Mouse (Mus musculus) CH12.LX (cell line): ENCODE results near the gene Stk32b. TPM values are rescaled to one million over a fixed set of nuclear protein-coding genes. Genes with fewer than 3 reads are reported as not detected.

Source experiments
- DNase-seq: peaks from one replicate; pipeline ENCODE4 v3.0.0-alpha.2; 2013; ENCODE audit errors: extremely low read depth
- H3K27ac ChIP-seq: 2 replicates; pipeline ENCODE4 v1.5.1; 2012; ENCODE audit warnings: low read depth, mild to moderate bottlenecking, control low read depth, moderate library complexity; ENCODE audit not compliant: insufficient read depth
- H3K27me3 ChIP-seq: replicated peaks from 2 replicates; pipeline ENCODE3; 2012; ENCODE audit warnings: inconsistent platforms
- H3K36me3 ChIP-seq, 2 experiments: replicated peaks in 1 of 2; 2 replicates each; pipeline versions ENCODE3 to v1.6.1; 2012; ENCODE audit warnings: inconsistent platforms in 1 of 2, low read length in 1 of 2, mild to moderate bottlenecking in 1 of 2, mixed read lengths in 1 of 2, moderate library complexity in 1 of 2; ENCODE audit not compliant: control insufficient read depth in 1 of 2, insufficient read depth in 1 of 2
- H3K4me1 ChIP-seq, 2 experiments: 2 replicates each; pipeline ENCODE4 v1.6.1; 2012; ENCODE audit warnings: inconsistent platforms in 1 of 2, moderate library complexity in 1 of 2; ENCODE audit not compliant: insufficient read depth in 2 of 2, control insufficient read depth in 1 of 2
- H3K4me2 ChIP-seq: 2 replicates; pipeline ENCODE4 v1.6.1; 2012; ENCODE audit warnings: low read depth, mild to moderate bottlenecking, control low read depth; ENCODE audit not compliant: poor library complexity, insufficient read depth, severe bottlenecking
- H3K4me3 ChIP-seq, 3 experiments: fragments of 150-350 bp in 1 of 3; sonication (generic) in 1 of 3; replicated peaks in 1 of 3; 2 replicates each; pipeline versions ENCODE3 to v1.5.1; 2011 to 2012; ENCODE audit warnings: low read depth in 2 of 3, low read length in 2 of 3, mild to moderate bottlenecking in 2 of 3, moderate library complexity in 2 of 3, control low read depth in 1 of 3, improper control_type of control experiment in 1 of 3, inconsistent platforms in 1 of 3, mixed read lengths in 1 of 3; ENCODE audit not compliant: poor library complexity in 1 of 3
- H3K79me2 ChIP-seq: replicated peaks from 2 replicates; pipeline ENCODE4 v1.6.1; 2012; ENCODE audit warnings: mild to moderate bottlenecking, moderate library complexity; ENCODE audit not compliant: control insufficient read depth, poor library complexity, insufficient read depth, severe bottlenecking; ENCODE audit errors: extremely low read depth
- H3K9ac ChIP-seq: 2 replicates; pipeline ENCODE4 v1.6.1; 2012; ENCODE audit warnings: low read depth, mild to moderate bottlenecking, control low read depth, moderate library complexity; ENCODE audit not compliant: insufficient read depth
- H3K9me3 ChIP-seq: replicated peaks from 2 replicates; pipeline ENCODE3; 2012; ENCODE audit warnings: low read length, inconsistent platforms, mixed read lengths
- BHLHE40 ChIP-seq: IDR thresholded peaks from 2 replicates; pipeline ENCODE4 v1.6.1; 2011; ENCODE audit warnings: mild to moderate bottlenecking, low read depth, low read length, improper control_type of control experiment
- CTCF ChIP-seq, 2 experiments: IDR thresholded peaks in 1 of 2; conservative IDR thresholded peaks in 1 of 2; 2 replicates each; pipeline ENCODE4 v1.5.1; 2011 to 2012; ENCODE audit warnings: low read depth in 2 of 2, low read length in 2 of 2, improper control_type of control experiment in 1 of 2, inconsistent platforms in 1 of 2, mild to moderate bottlenecking in 1 of 2, moderate library complexity in 1 of 2
- E2F4 ChIP-seq: IDR thresholded peaks from 2 replicates; pipeline ENCODE4 v1.6.1; 2011; ENCODE audit warnings: low read depth, low read length, improper control_type of control experiment; ENCODE audit not compliant: insufficient replicate concordance
- ETS1 ChIP-seq: conservative IDR thresholded peaks from 2 replicates; pipeline ENCODE4 v1.6.1; 2012; ENCODE audit warnings: low read depth, mild to moderate bottlenecking, inconsistent platforms, low read length, improper control_type of control experiment, moderate library complexity
- GABPA ChIP-seq: IDR thresholded peaks from 2 replicates; pipeline ENCODE4 v1.6.1; 2012; ENCODE audit warnings: low read depth, low read length, improper control_type of control experiment, inconsistent platforms; ENCODE audit not compliant: insufficient replicate concordance
- HCFC1 ChIP-seq: IDR thresholded peaks from 2 replicates; pipeline ENCODE4 v1.6.1; 2012; ENCODE audit warnings: low read depth, mild to moderate bottlenecking, inconsistent platforms, low read length, improper control_type of control experiment
- IRF4 ChIP-seq: IDR thresholded peaks from 2 replicates; pipeline ENCODE4 v1.6.1; 2014; ENCODE audit warnings: low read depth, mild to moderate bottlenecking, inconsistent platforms, low read length, improper control_type of control experiment
- JUN ChIP-seq: IDR thresholded peaks from 2 replicates; pipeline ENCODE4 v1.6.1; 2011; ENCODE audit warnings: low read depth, mild to moderate bottlenecking, low read length, improper control_type of control experiment, moderate library complexity; ENCODE audit not compliant: insufficient read depth
- JUND ChIP-seq: conservative IDR thresholded peaks from 2 replicates; pipeline ENCODE4 v1.6.1; 2011; ENCODE audit warnings: low read depth, low read length, improper control_type of control experiment
- KAT2A ChIP-seq: IDR thresholded peaks from 2 replicates; pipeline ENCODE4 v1.6.1; 2012; ENCODE audit warnings: low read length, improper control_type of control experiment, inconsistent platforms; ENCODE audit not compliant: insufficient replicate concordance
- MAX ChIP-seq: IDR thresholded peaks from 2 replicates; pipeline ENCODE4 v1.6.1; 2011; ENCODE audit warnings: low read length, improper control_type of control experiment
- MAZ ChIP-seq: IDR thresholded peaks from 2 replicates; pipeline ENCODE4 v1.6.1; 2012; ENCODE audit warnings: low read depth, mild to moderate bottlenecking, inconsistent platforms, low read length, improper control_type of control experiment, moderate library complexity
- MEF2A ChIP-seq: IDR thresholded peaks from 2 replicates; pipeline ENCODE4 v1.6.1; 2014; ENCODE audit warnings: low read depth, mild to moderate bottlenecking, inconsistent platforms, low read length, improper control_type of control experiment, borderline replicate concordance
- MXI1 ChIP-seq: IDR thresholded peaks from 2 replicates; pipeline ENCODE4 v1.6.1; 2011; ENCODE audit warnings: mild to moderate bottlenecking, low read depth, low read length, improper control_type of control experiment
- MYC ChIP-seq: IDR thresholded peaks from 2 replicates; pipeline ENCODE4 v1.6.1; 2011; ENCODE audit warnings: low read depth, mild to moderate bottlenecking, improper control_type of control experiment, low read length
- NRF1 ChIP-seq: IDR thresholded peaks from 2 replicates; pipeline ENCODE4 v1.6.1; 2014; ENCODE audit warnings: low read depth, mild to moderate bottlenecking, inconsistent platforms, low read length, improper control_type of control experiment, moderate library complexity
- POLR2A ChIP-seq: IDR thresholded peaks from 2 replicates; pipeline ENCODE4 v1.6.1; 2011; ENCODE audit warnings: low read depth, mild to moderate bottlenecking, improper control_type of control experiment, low read length
- POLR2AphosphoS2 ChIP-seq: IDR thresholded peaks from 2 replicates; pipeline ENCODE4 v1.6.1; 2011; ENCODE audit warnings: low read depth, low read length, improper control_type of control experiment
- RCOR1 ChIP-seq: conservative IDR thresholded peaks from 2 replicates; pipeline ENCODE4 v1.6.1; 2012; ENCODE audit warnings: low read depth, mild to moderate bottlenecking, inconsistent platforms, low read length, improper control_type of control experiment
- SIN3A ChIP-seq: IDR thresholded peaks from 2 replicates; pipeline ENCODE4 v1.6.1; 2012; ENCODE audit warnings: low read length, improper control_type of control experiment, inconsistent platforms
- SMC3 ChIP-seq: IDR thresholded peaks from 2 replicates; pipeline ENCODE4 v1.6.1; 2011; ENCODE audit warnings: low read depth, low read length, improper control_type of control experiment
- TBP ChIP-seq: conservative IDR thresholded peaks from 2 replicates; pipeline ENCODE4 v1.6.1; 2011; ENCODE audit warnings: low read depth, low read length, improper control_type of control experiment
- UBTF ChIP-seq: IDR thresholded peaks from 2 replicates; pipeline ENCODE4 v1.6.1; 2012; ENCODE audit warnings: low read depth, mild to moderate bottlenecking, inconsistent platforms, low read length, improper control_type of control experiment, moderate library complexity
- USF1 ChIP-seq: IDR thresholded peaks from 2 replicates; pipeline ENCODE4 v1.6.1; 2014; ENCODE audit warnings: low read depth, mild to moderate bottlenecking, inconsistent platforms, low read length, improper control_type of control experiment
- USF2 ChIP-seq: conservative IDR thresholded peaks from 2 replicates; pipeline ENCODE4 v1.6.1; 2011; ENCODE audit warnings: low read depth, low read length, improper control_type of control experiment
- ZC3H11A ChIP-seq: IDR thresholded peaks from 2 replicates; pipeline ENCODE4 v1.6.1; 2012; ENCODE audit warnings: low read depth, mild to moderate bottlenecking, inconsistent platforms, low read length, improper control_type of control experiment
- ZKSCAN1 ChIP-seq: IDR thresholded peaks from 2 replicates; pipeline ENCODE4 v1.6.1; 2012; ENCODE audit warnings: low read depth, inconsistent platforms, low read length, improper control_type of control experiment, borderline replicate concordance
- ZMIZ1 ChIP-seq: IDR thresholded peaks from 2 replicates; pipeline ENCODE4 v1.6.1; 2012; ENCODE audit warnings: low read depth, mild to moderate bottlenecking, inconsistent platforms, low read length, improper control_type of control experiment
- ZNF384 ChIP-seq: IDR thresholded peaks from 2 replicates; pipeline ENCODE4 v1.6.1; 2012; ENCODE audit warnings: low read depth, low read length, improper control_type of control experiment, inconsistent platforms
- dilution Hi-C: fragments of 300-500 bp; cut with MboI; formaldehyde crosslinking; loops from 2 replicates; pipeline ENCODE4 v1.14.3; 2020; ENCODE audit warnings: low sequenced_read_pairs; ENCODE audit not compliant: extremely low pct_unique_long_range_greater_than_20kb, extremely low pct_ligation_motif_present
- in situ Hi-C: fragments of 300-500 bp; cut with MboI; formaldehyde crosslinking; loops from 3 replicates; pipeline ENCODE4 v1.14.3; 2019; ENCODE audit warnings: low sequenced_read_pairs, low pct_ligation_motif_present, low pct_unique_long_range_greater_than_20kb, mixed read lengths
- polyA plus RNA-seq: library from polyadenylated mRNA; unstranded; fragments of >175 nt; gene quantifications from 2 replicates; pipeline ENCODE4 v1.2.1, GENCODE M21; 2012; ENCODE audit warnings: low read depth; ENCODE audit not compliant: insufficient read length
- total RNA-seq, 2 experiments: library from RNA; depleted of rRNA; stranded (reverse); fragments of 300-350 nt in 1 of 2; fragments of >200 nt in 1 of 2; gene quantifications; 2 replicates each; pipeline ENCODE4 v1.2.3; 2012 to 2014

Gene Stk32b
- total RNA-seq (2012; rRNA removed) (not detected in 2 replicates), total RNA-seq (2014; rRNA removed) (not detected in 2 replicates), polyA plus RNA-seq (not detected in 2 replicates)

DNA sequence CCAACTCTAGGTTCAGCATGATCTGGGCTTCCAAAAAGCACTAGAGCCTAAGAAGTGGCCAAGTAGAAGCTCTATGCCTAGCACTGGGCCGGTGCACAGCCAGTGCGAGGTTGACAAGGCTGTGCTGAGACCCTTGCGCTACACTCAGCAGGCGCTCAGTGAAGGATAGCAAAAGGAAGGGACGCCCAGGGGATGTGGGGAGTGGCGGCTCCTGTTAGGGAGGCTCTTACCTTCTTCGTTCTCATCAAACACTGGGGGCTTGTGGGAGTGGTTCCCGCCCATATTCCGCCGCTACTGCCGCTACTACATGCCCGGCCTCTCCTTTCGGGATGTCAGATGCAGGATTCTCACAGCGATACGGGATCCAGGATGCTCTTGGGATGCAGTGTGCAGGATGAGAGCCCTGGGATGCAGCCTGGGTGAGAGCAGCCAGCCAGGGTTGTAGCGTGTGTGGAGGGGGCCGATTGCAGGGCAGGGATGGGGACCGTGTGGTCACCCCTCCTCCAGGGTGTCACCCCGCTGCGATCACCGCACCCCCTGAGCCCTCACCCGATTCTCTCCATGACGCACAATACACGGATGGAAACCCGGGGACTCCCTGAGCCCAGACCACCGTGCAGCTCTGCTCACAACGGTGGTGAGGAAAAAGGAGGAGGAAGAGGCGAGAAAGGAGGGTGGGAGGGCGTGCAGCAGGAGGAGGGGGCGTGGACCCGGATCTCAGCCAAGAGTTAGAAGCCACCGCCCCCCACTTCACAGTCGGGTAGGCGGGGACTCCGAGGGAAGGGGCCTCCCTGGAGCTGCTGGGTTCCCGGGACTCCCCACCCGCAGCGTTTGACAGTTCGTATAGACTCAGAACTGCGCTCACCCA, at the start of gene Stk32b:
Stk32b (minus strand) TSS at position 667 of the 868 bp plus-strand sequence.
- H3K9me3 ChIP-seq = peaks cover 4% of the 10 kb centered on the region
- no peak within 1 kb of the TSS for H3K27ac ChIP-seq
- H3K4me1 ChIP-seq = peaks cover 0 to 4% of the 10 kb centered on the region in 2 experiments; a peak in 1 of 4 replicates
- no peak within 1 kb of the TSS for H3K4me3 ChIP-seq
- H3K36me3 ChIP-seq = no peaks in the 10 kb centered on the region
- no peak for DNase-seq
- TF ChIP-seq MYC = no peak
- TF ChIP-seq ETS1 = no peak
- TF ChIP-seq E2F4 = no peak
- no peak for TF ChIP-seq RCOR1
- no peak for TF ChIP-seq POLR2AphosphoS2
- no peak for TF ChIP-seq JUN
- no peak for TF ChIP-seq POLR2A
- TF ChIP-seq SIN3A = no peak
- no peak for TF ChIP-seq MXI1
- no peak for TF ChIP-seq ZKSCAN1
- no peak for TF ChIP-seq USF1
- no peak for TF ChIP-seq BHLHE40
- TF ChIP-seq TBP = no peak
- no peak for TF ChIP-seq MEF2A
- TF ChIP-seq KAT2A = no peak
- no peak for TF ChIP-seq ZNF384
- TF ChIP-seq JUND = no peak
- TF ChIP-seq ZMIZ1 = no peak
- TF ChIP-seq ZC3H11A = no peak
- H3K27me3 ChIP-seq = peaks cover 80% of the 10 kb centered on the region
- H3K9ac ChIP-seq = no peak within 1 kb of the TSS
- dilution Hi-C loops (no loop called here), in situ Hi-C loops (loop anchor here (10.0 kb wide), 1 partner anchor 422 kb away; no protein-coding TSS in a partner anchor)
- no peak within 1 kb of the TSS for H3K4me2 ChIP-seq
- H3K79me2 ChIP-seq = no peaks in the 10 kb centered on the region

DNA sequence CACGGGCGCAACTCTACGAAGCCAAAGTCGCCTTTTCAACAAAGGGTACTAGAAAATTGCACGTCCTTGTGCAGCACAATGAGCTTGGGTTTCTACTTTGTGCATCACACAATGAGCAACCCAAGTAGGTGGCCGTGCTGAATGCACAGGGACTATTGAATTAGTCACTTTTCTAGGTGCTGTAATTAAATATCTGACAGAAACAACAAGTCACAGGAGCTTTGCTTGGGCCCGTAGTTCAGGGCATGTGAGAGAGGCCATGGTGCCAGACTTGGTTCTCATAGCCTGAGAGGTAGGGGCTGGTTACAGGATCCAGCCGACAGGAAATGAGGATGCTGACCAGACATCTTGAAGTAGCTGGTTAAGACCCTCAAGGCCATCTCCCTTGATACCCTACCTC, 48.9 kb upstream of the Stk32b start:
- no peak for DNase-seq
- no peak overlapping the region for H3K27ac ChIP-seq
- peaks cover 46% of the 10 kb centered on the region for H3K27me3 ChIP-seq
- no peaks in the 10 kb centered on the region for H3K36me3 ChIP-seq
- peaks cover 0 to 7% of the 10 kb centered on the region in 2 experiments; a peak in 2 of 4 replicates for H3K4me1 ChIP-seq
- no peaks in the 10 kb centered on the region for H3K79me2 ChIP-seq
- dilution Hi-C loops = no loop called here
- H3K9ac ChIP-seq = no peak overlapping the region
- H3K4me2 ChIP-seq = no peak overlapping the region
- H3K4me3 ChIP-seq = no peak overlapping the region
- in situ Hi-C loops = no loop called here
- TF ChIP-seq MAZ = no peak
- no peak for TF ChIP-seq SIN3A
- no peak for TF ChIP-seq MYC
- no peak for TF ChIP-seq GABPA
- no peak for TF ChIP-seq ZMIZ1
- no peak for TF ChIP-seq NRF1
- TF ChIP-seq UBTF = no peak
- no peak for TF ChIP-seq USF1
- TF ChIP-seq USF2 = no peak
- no peak for TF ChIP-seq SMC3
- TF ChIP-seq POLR2AphosphoS2 = no peak
- TF ChIP-seq RCOR1 = no peak
- TF ChIP-seq CTCF (conservative IDR thresholded peaks at IDR 0.05 in 1 of 2, IDR thresholded peaks at IDR 0.05 in 1 of 2; ENCODE audit: low read depth in 2 of 2, low read length in 2 of 2) = no peak
- no peak for TF ChIP-seq MAX
- no peak for TF ChIP-seq IRF4
- no peak for TF ChIP-seq ZNF384
- TF ChIP-seq HCFC1 = no peak
- peaks cover 7% of the 10 kb centered on the region for H3K9me3 ChIP-seq
